Mouse (Mus musculus): ENCODE measurements around the gene Hoxd12. TPM values are rescaled to one million over a fixed set of nuclear protein-coding genes. Genes with fewer than 3 reads are reported as not detected.
A peak's percentile ranks its signal among the peaks of the same experiment; 100 is the strongest.

The Hoxd12 gene
- polyA plus RNA-seq, 1 experiment: not detected

GRCm38 (mm10) chr2:74710929-74711543, 36.2 kb downstream of the Hoxd12 start:
- TF ChIP-seq POLR2A (IDR thresholded peaks at IDR 0.05; ENCODE audit: low read depth, low read length) (no peak), CTCF (IDR thresholded peaks at IDR 0.05; ENCODE audit: extremely low read depth, insufficient read depth, insufficient read length, insufficient replicate concordance) (no peak)
- Histone ChIP-seq H3K27me3 (ENCODE audit: control insufficient read depth, insufficient read depth, low read length) (peaks cover 20% of the 10 kb centered on the region), H3K27ac (ENCODE audit: insufficient read depth, low read length) (no peak overlapping the region), H3K4me1 (ENCODE audit: control insufficient read depth, insufficient read depth, insufficient read length) (peaks cover 4% of the 10 kb centered on the region; the same call in 1 of the 2 replicates), H3K4me3 (ENCODE audit: extremely low read depth, insufficient read depth, insufficient read length) (no peak overlapping the region), H3K36me3 (ENCODE audit: control insufficient read depth, insufficient read depth, low read length) (no peaks in the 10 kb centered on the region)
- 7% methylated on average over 16 of the region's 16 CpGs for WGBS
- no peak for DNase-seq (ENCODE audit: low read depth in 1 of 2, low spot score in 2 of 2)

GRCm38 (mm10) chr2:74711721-74712621, 37.2 kb downstream of the Hoxd12 start, which contains the start of the genes Hoxd3 and Hoxd4:
Hoxd3 (plus strand) TSS chr2:74711927.
Hoxd4 (plus strand) TSS chr2:74711929.
- H3K27me3 ChIP-seq (ENCODE audit: control insufficient read depth, insufficient read depth, low read length): peaks cover 20% of the 10 kb centered on the region
- H3K27ac ChIP-seq (ENCODE audit: insufficient read depth, low read length): no peak within 1 kb of the TSS

GRCm38 (mm10) chr2:74713239-74714150, 38.7 kb downstream of the Hoxd12 start:
- H3K36me3 ChIP-seq (ENCODE audit: control insufficient read depth, insufficient read depth, low read length): no peaks in the 10 kb centered on the region
- H3K27me3 ChIP-seq (ENCODE audit: control insufficient read depth, insufficient read depth, low read length): peaks cover 20% of the 10 kb centered on the region
- H3K27ac ChIP-seq (ENCODE audit: insufficient read depth, low read length): no peak overlapping the region
- 26% methylated on average over 19 of the region's 19 CpGs for WGBS
- peaks cover 4% of the 10 kb centered on the region; the same call in 1 of the 2 replicates for H3K4me1 ChIP-seq (ENCODE audit: control insufficient read depth, insufficient read depth, insufficient read length)
- no peak overlapping the region for H3K4me3 ChIP-seq (ENCODE audit: extremely low read depth, insufficient read depth, insufficient read length)
- no peak for DNase-seq (ENCODE audit: low read depth in 1 of 2, low spot score in 2 of 2)
- TF ChIP-seq CTCF (IDR thresholded peaks at IDR 0.05; ENCODE audit: extremely low read depth, insufficient read depth, insufficient read length, insufficient replicate concordance): no peak

More at GRCm38 (mm10) chr2:74711721-74712621, 37.2 kb downstream of the Hoxd12 start, which contains the start of the genes Hoxd3 and Hoxd4:
- Histone ChIP-seq H3K36me3 (ENCODE audit: control insufficient read depth, insufficient read depth, low read length) (no peaks in the 10 kb centered on the region), H3K4me3 (ENCODE audit: extremely low read depth, insufficient read depth, insufficient read length) (peak within 1 kb of the TSS; percentile 35; the same call in 1 of the 2 replicates), H3K4me1 (ENCODE audit: control insufficient read depth, insufficient read depth, insufficient read length) (peaks cover 4% of the 10 kb centered on the region; the same call in 1 of the 2 replicates)
- 4% methylated on average over 65 of the region's 65 CpGs for WGBS
- no peak for DNase-seq (ENCODE audit: low read depth in 1 of 2, low spot score in 2 of 2)
- no peak for TF ChIP-seq POLR2A (IDR thresholded peaks at IDR 0.05; ENCODE audit: low read depth, low read length)
- TF ChIP-seq CTCF (IDR thresholded peaks at IDR 0.05; ENCODE audit: extremely low read depth, insufficient read depth, insufficient read length, insufficient replicate concordance): no peak

- H3K27me3 ChIP-seq (ENCODE audit: control insufficient read depth, insufficient read depth, low read length): peaks cover 20% of the 10 kb centered on the region
- H3K27ac ChIP-seq (ENCODE audit: insufficient read depth, low read length): no peak overlapping the region
- no peak overlapping the region for H3K4me3 ChIP-seq (ENCODE audit: extremely low read depth, insufficient read depth, insufficient read length)
- H3K36me3 ChIP-seq (ENCODE audit: control insufficient read depth, insufficient read depth, low read length): no peaks in the 10 kb centered on the region
- WGBS: 14% methylated on average over 18 of the region's 18 CpGs
- peaks cover 4% of the 10 kb centered on the region; the same call in 1 of the 2 replicates for H3K4me1 ChIP-seq (ENCODE audit: control insufficient read depth, insufficient read depth, insufficient read length)
- no peak for DNase-seq (ENCODE audit: low read depth in 1 of 2, low spot score in 2 of 2)
- TF ChIP-seq CTCF (IDR thresholded peaks at IDR 0.05; ENCODE audit: extremely low read depth, insufficient read depth, insufficient read length, insufficient replicate concordance) (no peak), POLR2A (IDR thresholded peaks at IDR 0.05; ENCODE audit: low read depth, low read length) (no peak)
These were observed 39.5 kb downstream of the Hoxd12 start for GRCm38 (mm10) chr2:74714156-74714789.

GRCm38 (mm10) chr2:74714881-74715280, 40.1 kb downstream of the Hoxd12 start:
- peaks cover 20% of the 10 kb centered on the region for H3K27me3 ChIP-seq (ENCODE audit: control insufficient read depth, insufficient read depth, low read length)
- no peak for DNase-seq (ENCODE audit: low read depth in 1 of 2, low spot score in 2 of 2)
- no peak overlapping the region for H3K4me3 ChIP-seq (ENCODE audit: extremely low read depth, insufficient read depth, insufficient read length)
- H3K36me3 ChIP-seq (ENCODE audit: control insufficient read depth, insufficient read depth, low read length): no peaks in the 10 kb centered on the region
- WGBS: 6% methylated on average over 14 of the region's 14 CpGs
- H3K27ac ChIP-seq (ENCODE audit: insufficient read depth, low read length): no peak overlapping the region
- TF ChIP-seq CTCF (IDR thresholded peaks at IDR 0.05; ENCODE audit: extremely low read depth, insufficient read depth, insufficient read length, insufficient replicate concordance) (no peak), POLR2A (IDR thresholded peaks at IDR 0.05; ENCODE audit: low read depth, low read length) (no peak)
- H3K4me1 ChIP-seq (ENCODE audit: control insufficient read depth, insufficient read depth, insufficient read length): peaks cover 4% of the 10 kb centered on the region; the same call in 1 of the 2 replicates
